Mouse (Mus musculus) layer of hippocampus, postnatal 25 days (tissue): ENCODE measurements around the gene Trim30a. TPM values are rescaled to one million over a fixed set of nuclear protein-coding genes. Genes with fewer than 3 reads are reported as not detected.
"Not testable (repeated sequence)": the region's sequence is repeated elsewhere in the genome, so short reads cannot be mapped to it uniquely, and the experiment has no call there.

Experiments used
- DNase-seq, 2 experiments: peaks; one replicate each; pipeline ENCODE4 v3.0.0; 2022; ENCODE audit warnings: mixed read lengths in 2 of 2, low spot score in 1 of 2; ENCODE audit errors: extremely low spot score in 1 of 2
- total RNA-seq, 2 experiments: library from RNA; stranded (reverse); gene quantifications; 2 replicates each; pipeline ENCODE4 v1.2.3; 2021

Trim30a gene
- under 1 TPM; 0.42 to 0.86 TPM for total RNA-seq

DNA sequence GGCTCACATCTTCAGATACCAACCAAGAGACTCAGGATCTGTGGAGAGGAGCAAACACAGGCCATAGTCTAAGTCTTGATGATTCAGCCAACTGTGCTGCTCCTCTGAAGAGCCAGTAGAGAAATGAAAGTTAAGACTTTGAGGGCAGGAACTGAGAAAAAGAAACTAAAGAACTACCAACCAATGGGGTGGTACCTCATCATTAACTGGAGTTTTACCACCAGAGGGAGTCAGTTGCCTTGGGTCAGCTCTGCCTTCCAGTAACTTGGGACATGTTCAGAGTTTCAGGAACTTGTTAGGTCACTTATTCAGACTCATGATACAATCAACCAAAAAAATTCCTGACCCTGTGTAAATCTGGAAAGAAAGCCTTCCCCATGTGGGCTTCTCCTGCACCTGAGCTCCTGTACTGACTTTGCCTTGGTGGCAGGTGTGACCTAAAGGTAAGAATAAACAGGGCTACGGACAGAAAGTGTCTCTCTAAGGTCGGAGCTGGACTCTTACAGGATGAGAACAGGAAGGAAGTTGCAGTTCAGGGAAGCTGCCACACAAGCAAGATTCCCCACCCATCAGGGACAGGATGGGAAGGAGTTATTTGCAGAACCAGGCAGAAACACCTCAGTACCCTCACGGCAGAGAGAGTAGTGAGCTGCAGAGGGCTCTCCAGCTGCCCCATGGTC, at the start of gene Trim30a:
Trim30a (minus strand) TSS at position 129 of the 680 bp plus-strand sequence.
- DNase-seq = no peak

DNA sequence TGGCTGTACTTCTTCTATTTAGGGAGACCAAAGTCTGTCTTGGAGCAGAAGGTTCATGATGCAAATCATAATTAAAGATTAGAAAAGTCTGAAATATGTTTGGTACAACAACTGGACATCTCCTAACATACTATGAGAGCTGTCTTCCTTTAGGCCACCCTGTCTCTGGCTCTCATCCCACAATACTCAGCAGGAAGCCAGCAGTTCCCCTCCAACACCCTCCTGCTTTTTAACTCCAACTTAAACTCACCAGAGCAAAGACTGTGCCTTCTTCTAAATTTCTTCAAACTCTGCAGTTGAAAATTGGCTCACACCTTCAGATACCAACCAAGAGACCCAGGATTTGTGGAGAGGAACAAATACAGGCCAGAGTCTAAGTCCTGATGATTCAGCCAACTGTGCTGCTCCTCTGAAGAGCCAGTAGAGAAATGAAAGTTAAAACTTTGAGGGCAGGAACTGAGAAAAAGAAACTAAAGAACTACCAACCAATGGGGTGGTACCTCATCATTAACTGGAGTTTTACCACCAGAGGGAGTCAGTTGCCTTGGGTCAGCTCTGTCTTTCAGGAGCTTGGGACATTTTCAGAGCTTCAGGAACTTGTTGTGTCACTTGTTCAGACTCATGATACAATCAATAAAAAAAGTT, 42.5 kb upstream of the Trim30a start, which contains the start of gene Trim30d:
Trim30d (minus strand) TSS at position 429 of the 645 bp plus-strand sequence.
- not testable (repeated sequence) for DNase-seq

DNA sequence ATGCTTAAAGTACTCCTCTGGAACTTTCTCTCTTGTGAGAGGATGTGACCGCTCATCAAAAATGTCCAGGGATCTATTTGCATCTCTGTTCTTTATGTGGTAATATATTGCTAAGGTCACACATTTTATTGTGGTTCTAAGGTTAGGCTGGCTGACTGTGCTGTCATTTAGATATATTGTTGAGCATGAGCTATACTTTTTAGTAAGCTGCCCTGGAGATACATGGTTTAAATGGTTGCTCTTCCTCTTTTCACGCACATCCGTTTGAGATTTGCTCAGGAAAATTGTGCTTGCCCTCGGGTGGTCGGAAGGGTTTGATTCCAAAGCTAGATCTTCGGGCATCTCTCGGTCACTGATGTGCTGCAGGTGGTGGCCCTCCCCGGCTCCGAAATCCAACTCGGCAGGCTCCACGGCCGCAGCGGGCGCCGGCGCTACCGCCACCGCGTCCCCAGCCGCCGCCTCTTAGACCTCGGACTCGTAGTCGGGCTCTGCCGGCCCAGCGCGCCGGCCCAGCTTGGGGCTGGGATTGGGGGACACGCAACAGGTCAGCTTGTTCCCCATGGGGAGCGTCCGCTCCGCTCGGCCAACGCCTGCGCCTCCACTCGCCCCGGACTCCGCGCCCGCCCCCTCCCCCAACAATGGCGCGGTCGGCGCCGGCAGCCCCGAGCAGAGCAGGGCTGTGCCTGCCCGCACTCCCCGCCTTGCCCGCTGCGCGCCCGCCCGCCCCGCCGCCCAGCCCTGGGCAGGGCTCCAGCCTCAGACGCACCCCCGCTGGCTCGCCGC, 36.8 kb upstream of the Trim30a start:
- DNase-seq = no peak

DNA sequence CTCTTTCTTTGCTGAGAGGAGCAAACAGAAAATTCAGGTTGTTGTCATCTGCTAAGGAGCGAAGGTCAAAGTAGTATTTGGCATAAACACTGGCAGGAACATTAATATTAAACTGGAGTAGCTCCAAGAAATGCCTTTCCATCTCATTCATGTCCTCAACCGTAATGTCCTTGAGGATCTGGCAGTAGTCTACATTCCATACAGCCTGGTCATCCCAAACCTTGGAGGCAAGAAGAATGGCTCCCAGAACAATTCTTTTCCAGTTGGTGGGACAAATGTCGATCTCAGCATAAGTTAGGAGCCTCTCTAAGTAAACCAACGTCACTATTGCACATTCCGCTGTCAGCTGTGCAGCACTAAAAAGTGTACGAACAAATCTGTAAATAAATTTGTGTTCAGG, 36.2 kb upstream of the Trim30a start:
- DNase-seq = not testable (repeated sequence)

DNA sequence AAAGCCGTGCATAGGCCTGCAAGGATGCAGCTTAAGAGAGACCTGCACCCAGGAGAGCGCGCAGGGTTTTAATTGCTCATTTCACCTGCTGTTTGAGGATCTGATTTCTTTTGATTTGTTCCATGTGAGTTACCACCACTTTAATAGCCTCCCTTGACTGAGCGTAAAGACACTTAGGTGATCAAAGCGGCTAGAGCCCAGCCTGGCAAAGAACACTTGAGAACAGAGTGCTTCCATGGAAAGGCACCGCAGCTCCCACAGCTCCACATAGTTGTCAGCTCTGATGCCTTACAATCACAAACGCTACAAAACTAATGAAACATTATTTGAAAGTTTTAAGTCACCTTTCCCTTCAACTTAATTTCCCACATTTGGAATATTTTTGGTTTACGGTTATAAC, 34.5 kb upstream of the Trim30a start:
- not testable (repeated sequence) for DNase-seq

DNA sequence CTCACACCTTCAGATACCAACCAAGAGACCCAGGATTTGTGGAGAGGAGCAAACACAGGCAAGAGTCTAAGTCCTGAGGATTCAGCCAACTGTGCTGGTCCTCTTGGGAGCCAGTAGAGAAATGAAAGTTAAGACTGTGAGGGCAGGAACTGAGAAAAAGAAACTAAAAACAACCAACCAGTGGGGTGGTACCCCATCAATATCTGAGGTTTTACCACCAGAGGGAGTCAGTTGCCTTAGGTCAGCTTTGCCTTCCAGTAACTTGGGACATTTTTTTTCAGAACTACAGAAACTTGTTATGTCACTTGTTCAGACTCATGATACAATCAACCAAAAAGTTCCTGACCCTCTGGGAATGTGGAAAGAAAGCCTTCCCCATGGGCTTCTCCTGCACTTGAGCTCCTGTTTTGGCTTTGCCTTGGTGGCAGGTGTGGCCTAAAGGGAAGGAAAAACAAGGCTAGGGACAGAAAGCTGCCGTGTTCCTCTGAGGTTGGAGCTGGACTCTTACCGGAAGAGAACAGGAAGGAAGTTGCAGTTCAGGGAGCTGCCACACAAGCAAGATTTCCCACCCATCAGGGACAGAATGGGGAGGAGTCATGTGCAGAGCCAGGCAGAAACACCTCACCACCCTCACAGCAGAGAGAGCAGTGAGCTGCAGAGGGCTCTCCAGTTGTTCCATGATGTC, 18.9 kb downstream of the Trim30a start:
- no peak for DNase-seq

DNA sequence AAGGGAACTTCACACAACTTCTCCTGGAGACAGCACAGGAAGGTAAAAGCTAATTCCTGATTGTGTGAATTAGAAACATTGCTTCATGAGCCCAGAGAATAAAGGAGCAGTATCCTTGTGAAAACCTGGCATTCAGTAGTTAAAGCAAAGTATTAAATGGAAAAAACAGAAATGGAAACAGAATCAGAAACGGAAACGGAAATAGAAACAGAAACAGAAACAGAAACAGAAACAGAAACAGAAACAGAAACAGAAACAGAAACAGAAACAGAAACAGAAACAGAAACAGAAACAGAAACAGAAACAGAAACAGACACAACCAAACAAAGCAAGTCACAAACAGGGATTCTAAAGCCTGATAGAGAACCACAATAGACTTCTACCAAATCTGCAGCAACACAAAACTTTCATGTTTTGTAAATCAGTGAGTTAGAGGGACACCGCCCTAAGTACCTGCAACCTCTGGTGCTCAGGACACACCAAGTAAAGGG, 60.5 kb downstream of the Trim30a start:
- no peak for DNase-seq

DNA sequence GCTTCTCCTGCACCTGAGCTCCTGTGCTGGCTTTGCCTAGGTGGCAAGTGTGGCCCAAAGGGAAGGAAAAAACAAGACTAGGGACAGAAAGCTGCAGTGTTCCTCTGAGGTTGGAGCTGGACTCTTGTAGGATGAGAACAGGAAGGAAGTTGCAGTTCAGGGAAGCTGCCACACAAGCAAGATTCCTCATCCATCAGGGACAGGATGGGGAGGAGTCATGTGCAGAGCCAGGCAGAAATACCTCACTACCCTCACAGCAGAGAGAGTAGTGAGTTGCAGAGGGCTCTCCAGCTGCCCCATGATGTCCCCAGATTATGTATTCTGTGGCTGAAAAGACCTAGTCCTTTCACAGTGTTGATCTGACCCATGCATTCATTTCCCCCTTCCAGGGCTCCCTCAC, 63.9 kb downstream of the Trim30a start:
- DNase-seq = no peak

DNA sequence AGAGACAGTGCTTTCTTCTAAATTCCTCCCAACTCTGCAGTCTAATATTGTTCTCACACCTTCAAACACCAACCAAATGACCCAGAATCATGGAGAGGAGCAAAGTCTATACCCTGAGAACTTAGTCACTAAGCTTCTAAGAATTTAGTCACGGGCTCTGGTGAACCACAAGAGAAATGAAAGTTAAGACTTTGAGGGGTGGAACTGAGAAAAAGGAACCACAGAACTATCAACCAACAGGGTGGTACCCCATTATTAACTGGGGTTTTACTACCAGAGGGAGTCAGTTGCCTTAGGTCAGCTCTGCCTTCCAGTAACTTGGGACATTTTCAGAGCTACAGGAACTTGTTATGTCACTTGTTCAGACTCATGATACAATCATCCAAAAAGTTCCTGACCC, 64.3 kb downstream of the Trim30a start, which contains the start of gene Trim30c:
Trim30c (minus strand) TSS at position 140 of the 400 bp plus-strand sequence.
- DNase-seq = no peak

DNA sequence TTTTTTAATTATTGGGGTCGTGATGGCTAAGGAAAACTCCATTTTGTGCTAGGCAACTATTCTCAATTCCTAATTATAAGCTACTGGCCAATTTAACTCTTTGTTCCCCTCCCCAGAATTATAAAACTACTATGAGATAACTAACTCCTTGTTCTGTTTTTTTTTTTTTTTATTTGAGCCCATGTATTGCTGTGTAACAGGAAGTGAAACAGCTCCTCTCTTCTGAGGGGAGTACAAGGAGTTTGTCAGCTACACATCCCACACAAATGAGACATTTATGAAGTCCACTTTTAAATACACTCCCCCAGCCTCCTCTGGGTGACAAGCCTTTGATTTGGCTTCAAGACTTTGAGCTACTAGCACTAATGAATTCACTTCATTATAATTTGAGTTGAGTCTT, 66.5 kb downstream of the Trim30a start:
- DNase-seq = no peak

DNA sequence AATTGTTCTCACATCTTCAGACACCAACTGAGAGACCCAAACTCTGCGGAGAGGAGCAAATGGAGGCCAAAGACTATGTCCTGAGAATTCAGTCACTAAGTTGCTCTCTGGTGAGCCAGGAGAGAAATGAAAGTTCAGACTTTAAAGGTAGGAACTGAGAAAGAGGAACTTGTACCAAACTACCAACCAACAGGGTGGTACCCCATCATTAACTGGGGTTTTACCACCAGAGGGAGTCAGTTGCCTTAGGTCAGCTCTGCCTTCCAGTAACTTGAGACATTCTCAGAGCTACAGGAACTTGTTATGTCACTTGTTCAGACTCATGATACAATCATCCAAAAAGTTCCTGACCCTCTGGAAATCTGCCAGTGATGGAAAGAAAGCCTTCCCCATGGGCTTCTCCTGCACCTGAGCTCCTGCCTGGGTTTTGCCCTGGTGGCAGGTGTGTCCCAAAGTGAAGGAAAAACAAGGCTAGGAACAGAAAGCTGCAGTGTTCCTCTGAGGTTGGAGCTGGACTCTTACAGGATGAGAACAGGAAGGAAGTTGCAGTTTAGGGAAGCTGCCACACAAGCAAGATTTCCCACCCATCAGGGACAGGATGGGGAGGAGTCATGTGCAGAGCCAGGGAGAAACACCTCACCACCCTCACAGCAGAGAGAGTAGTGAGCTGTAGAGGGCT, 95.1 kb downstream of the Trim30a start, which contains the start of gene Trim30b:
Trim30b (minus strand) TSS at position 149 of the 679 bp plus-strand sequence.
- DNase-seq = no peak

DNA sequence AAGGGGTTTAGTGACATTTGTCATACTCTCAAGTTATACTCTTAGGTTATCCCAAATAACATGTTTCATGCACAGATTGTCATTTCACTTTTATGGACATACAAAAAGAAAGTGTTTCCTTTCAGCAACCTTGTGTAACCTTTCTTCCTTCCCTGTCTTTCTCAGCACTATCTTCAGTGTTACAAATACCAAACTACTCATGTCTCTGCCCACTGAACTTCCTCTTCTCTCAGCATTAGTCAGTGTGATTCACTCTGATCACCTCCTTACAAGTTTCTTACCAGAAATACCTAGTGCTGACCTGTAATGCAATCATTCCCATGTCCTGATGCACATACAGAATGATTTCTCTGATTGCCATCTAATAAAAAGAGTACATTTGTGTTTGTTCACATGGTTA, 98.7 kb downstream of the Trim30a start:
- DNase-seq = no peak

Other genes starting within 250 kb of the Trim30a start
- gene Trim6, start 246.4 kb downstream of the Trim30a start, total RNA-seq = under 1 TPM; 0.30 to 0.59 TPM
- under 1 TPM; 0.69 to 0.96 TPM for gene Trim34a, start 220.7 kb downstream of the Trim30a start, total RNA-seq
- under 1 TPM; 0.25 to 0.94 TPM for gene Trim5, start 177.1 kb downstream of the Trim30a start, total RNA-seq
- 1 to 10 TPM; 1.9 to 3.2 TPM for gene Trim12a, start 149.7 kb downstream of the Trim30a start, total RNA-seq
- gene Trim34b, start 135.7 kb downstream of the Trim30a start, total RNA-seq = under 1 TPM in 1 of 2 experiments, not detected in 1; 0.25 TPM
- 1 to 10 TPM; 1.2 to 2.1 TPM for gene Trim12c, start 111.8 kb downstream of the Trim30a start, total RNA-seq
- gene Trim30b, start 95.3 kb downstream of the Trim30a start, total RNA-seq = not detected
- gene Trim30c, start 64.4 kb downstream of the Trim30a start, total RNA-seq = not detected
- under 1 TPM; 0.49 to 0.61 TPM for gene Trim30d, start 42.7 kb upstream of the Trim30a start, total RNA-seq
- gene Olfr651, start 84.9 kb upstream of the Trim30a start, total RNA-seq = not detected
- not detected for gene Olfr652, start 95.7 kb upstream of the Trim30a start, total RNA-seq
- gene Olfr653, start 112.1 kb upstream of the Trim30a start, total RNA-seq = not detected
- not detected for gene Olfr654, start 121.8 kb upstream of the Trim30a start, total RNA-seq
- not detected for gene Olfr655, start 136.6 kb upstream of the Trim30a start, total RNA-seq
- gene Olfr656, start 148.8 kb upstream of the Trim30a start, total RNA-seq = not detected
- gene Olfr657, start 159.6 kb upstream of the Trim30a start, total RNA-seq = not detected
- not detected for gene Olfr658, start 182.1 kb upstream of the Trim30a start, total RNA-seq
- gene Olfr659, start 201.6 kb upstream of the Trim30a start, total RNA-seq = not detected
- not detected for gene Olfr661, start 221.3 kb upstream of the Trim30a start, total RNA-seq